Mouse (Mus musculus): ENCODE results near the gene Slco2a1. TPM values are rescaled to one million over a fixed set of nuclear protein-coding genes. Genes with fewer than 3 reads are reported as not detected.

Slco2a1 gene
- total RNA-seq, 2 experiments from 2014 or later: 0.42 TPM; not detected in 1

Other genes with a start within 250 kb of the Slco2a1 start
- gene Ryk, start 153.8 kb upstream of the Slco2a1 start, total RNA-seq (2015; ENCODE audit: low replicate concordance): 2.2 and 2.9 TPM in 2 replicates
- gene Ryk, start 153.8 kb upstream of the Slco2a1 start, total RNA-seq (2017; ENCODE audit: low replicate concordance): 1.3 and 1.9 TPM in 2 replicates
- 0.36 and 0.42 TPM in 2 replicates for gene Rab6b, start 123.1 kb downstream of the Slco2a1 start, total RNA-seq (2015; ENCODE audit: low replicate concordance)
- gene Rab6b, start 123.1 kb downstream of the Slco2a1 start, total RNA-seq (2017; ENCODE audit: low replicate concordance): 0.61 and 0.64 TPM in 2 replicates
- gene Srprb, start 213.4 kb downstream of the Slco2a1 start, total RNA-seq (2015; ENCODE audit: low replicate concordance): 4.0 and 8.0 TPM in 2 replicates
- gene Srprb, start 213.4 kb downstream of the Slco2a1 start, total RNA-seq (2017; ENCODE audit: low replicate concordance): 3.6 and 4.7 TPM in 2 replicates
- gene Gm20425, start 241.6 kb downstream of the Slco2a1 start, total RNA-seq (2015; ENCODE audit: low replicate concordance): not detected in 2 replicates
- 0.68 TPM in 1 of 2 replicates, not detected in the other for gene Gm20425, start 241.6 kb downstream of the Slco2a1 start, total RNA-seq (2017; ENCODE audit: low replicate concordance)
- 102 and 125 TPM in 2 replicates for gene Trf, start 241.7 kb downstream of the Slco2a1 start, total RNA-seq (2015; ENCODE audit: low replicate concordance)
- gene Trf, start 241.7 kb downstream of the Slco2a1 start, total RNA-seq (2017; ENCODE audit: low replicate concordance): 48.3 and 79.1 TPM in 2 replicates

Data from erythroid progenitor cell, adult 5-6 weeks (primary cell).